12 mouse cellular contexts compared by ENCODE assay signal in genomic region chr12:88450658-88451563, GRCm38 (mm10).
"Had no signal": no experiment of that assay in that cellular context is flagged by ENCODE, and none has a peak within 500 bp of the region (broad histone marks: within the 10 kb centered on the region; RNA-seq: fewer than 3 reads in every experiment).

No protein-coding gene starts in this region.

- H3K9me3 ChIP-seq: limb, embryonic 15.5 days; liver, embryonic 12.5 days; midbrain, embryonic 10.5 days; neural tube, embryonic 12.5 days had no signal

- H3K4me2 ChIP-seq: limb, embryonic 15.5 days; liver, embryonic 12.5 days; lung, embryonic 14.5 days; neural tube, embryonic 12.5 days had no signal

- H3K4me1 ChIP-seq: limb, embryonic 15.5 days; liver, embryonic 12.5 days; midbrain, embryonic 10.5 days had no signal

- H3K27ac ChIP-seq: kidney, postnatal 0 days; layer of hippocampus, adult 2 months; limb, embryonic 15.5 days; liver, embryonic 12.5 days; midbrain, embryonic 10.5 days; neural tube, embryonic 12.5 days; stomach, postnatal 0 days had no signal

- ATAC-seq: liver, embryonic 12.5 days had no signal

- DNase-seq: kidney, postnatal 36 days; lung, embryonic 14.5 days; lung, postnatal 10 days; lung, postnatal 4 days; midbrain, embryonic 14.5 days had no signal

- H3K27me3 ChIP-seq: limb, embryonic 15.5 days; liver, embryonic 12.5 days; neural tube, embryonic 12.5 days had no signal

- H3K9ac ChIP-seq: limb, embryonic 15.5 days; liver, embryonic 12.5 days; lung, embryonic 14.5 days; neural tube, embryonic 12.5 days had no signal

- H3K4me3 ChIP-seq: layer of hippocampus, adult 2 months; limb, embryonic 15.5 days; liver, embryonic 12.5 days; midbrain, embryonic 10.5 days; neural tube, embryonic 12.5 days had no signal
